Mouse (Mus musculus) lung, postnatal 10 days (tissue): Measurements from ENCODE around the gene Cep78.

ENCODE experiments used
- DNase-seq: peaks from one replicate; pipeline ENCODE4 v3.0.0; 2021

The Cep78 gene

GRCm38 (mm10) chr19:15984449-15985171, at the start of gene Cep78:
Gene Cep78 (minus strand): TSS chr19:15984989.
- DNase-seq = peak; percentile 92

GRCm38 (mm10) chr19:16031276-16031675, 46.5 kb upstream of the Cep78 start:
- DNase-seq = no peak

GRCm38 (mm10) chr19:16029253-16029771, 44.5 kb upstream of the Cep78 start:
- peak; percentile 69 for DNase-seq

- peak; percentile 4 for DNase-seq
Measured at GRCm38 (mm10) chr19:16028746-16029252, 44.0 kb upstream of the Cep78 start.

- DNase-seq = peak; percentile 19
Measured at GRCm38 (mm10) chr19:16027876-16028670, 43.3 kb upstream of the Cep78 start.

- DNase-seq = no peak
Measured at GRCm38 (mm10) chr19:16026276-16026675, 41.5 kb upstream of the Cep78 start.

GRCm38 (mm10) chr19:16022178-16022577, 37.4 kb upstream of the Cep78 start:
- DNase-seq = no peak

GRCm38 (mm10) chr19:16016171-16016570, 31.4 kb upstream of the Cep78 start:
- DNase-seq = peak; percentile 18

- DNase-seq = peak; percentile 23
Measured at GRCm38 (mm10) chr19:16015191-16015968, 30.6 kb upstream of the Cep78 start.

GRCm38 (mm10) chr19:16009746-16010337, 25.1 kb upstream of the Cep78 start:
- DNase-seq = no peak

- no peak for DNase-seq
Measured at GRCm38 (mm10) chr19:16009111-16009510, 24.3 kb upstream of the Cep78 start.

GRCm38 (mm10) chr19:16007131-16007530, 22.3 kb upstream of the Cep78 start:
- no peak for DNase-seq

GRCm38 (mm10) chr19:15998157-15998556, 13.4 kb upstream of the Cep78 start:
- peak; percentile 73 for DNase-seq

GRCm38 (mm10) chr19:15996901-15997564, 12.2 kb upstream of the Cep78 start:
- peak; percentile 28 for DNase-seq

GRCm38 (mm10) chr19:15990102-15990501, 5.3 kb upstream of the Cep78 start:
- no peak for DNase-seq

- DNase-seq = no peak
Measured at GRCm38 (mm10) chr19:15985172-15985713, 454 bp upstream of the Cep78 start.

GRCm38 (mm10) chr19:15983739-15984344, 947 bp downstream of the Cep78 start:
- DNase-seq = no peak

- no peak for DNase-seq
Measured at GRCm38 (mm10) chr19:15982926-15983738, 1.7 kb downstream of the Cep78 start.

- peak; percentile 71 for DNase-seq
Measured at GRCm38 (mm10) chr19:15981861-15982260, 2.9 kb downstream of the Cep78 start.

GRCm38 (mm10) chr19:15973365-15973764, 11.4 kb downstream of the Cep78 start:
- no peak for DNase-seq
